In the genomic region with DNA sequence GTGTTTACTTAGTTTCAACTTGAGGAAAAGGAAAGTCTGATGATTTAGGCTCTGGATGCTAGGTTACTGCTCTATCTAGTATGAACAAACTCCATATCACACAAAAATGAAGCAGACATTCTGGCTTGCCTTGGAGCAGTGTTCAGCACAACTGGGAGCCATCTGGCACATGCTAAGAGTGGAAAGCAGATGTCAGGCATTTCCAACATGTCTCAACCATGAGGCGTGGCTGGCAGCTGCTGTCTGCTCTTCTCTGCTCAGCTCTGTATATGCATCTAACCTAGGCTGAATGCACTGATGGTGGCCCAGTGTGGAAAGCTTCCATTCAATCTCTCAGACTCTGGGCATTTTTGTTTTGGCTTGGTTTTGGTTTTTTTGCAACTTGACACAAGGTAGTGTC, we compare ENCODE assay signal across 11 mouse cellular contexts.
DNase-seq lines count a peak whose midpoint lies in the region.
"Had no signal": no experiment of that assay in that cellular context is flagged by ENCODE, and none has a peak within 500 bp of the region (broad histone marks: within the 10 kb centered on the region; RNA-seq: fewer than 3 reads in every experiment).

No protein-coding gene starts in this region.

- DNase-seq in embryo, embryonic 11 days = peak; percentile 20
- DNase-seq in embryo, embryonic 9.5 days (ENCODE audit: extremely low spot score) = no peak
- peak; percentile 16 to 21 for DNase-seq in left cerebral cortex, adult 18-20 months (ENCODE audit: low spot score in 2 of 2)
- DNase-seq in left cerebral cortex, postnatal 36 days (ENCODE audit: low spot score in 2 of 2) = no peak
- DNase-seq in frontal cortex, postnatal 10 days (ENCODE audit: low spot score in 2 of 2) = peak; percentile 14 to 36
- DNase-seq in lung, postnatal 4 days = peak; percentile 8 to 50
- no peak for DNase-seq in adrenal gland, adult 8-10 months
- no peak for DNase-seq in adrenal gland, postnatal 14 days
- DNase-seq: cerebellum, adult 11 months; spleen, adult 18-20 months; thymus, postnatal 25 days had no signal

- intact Hi-C loops in left cerebral cortex, postnatal 36 days (cut with DNase I) = no loop called here

Comparison
In these comparisons a context has a peak if more than half of its experiments do, and no peak if none do; other contexts are left out.
1. DNase-seq: peak in embryo, embryonic 11 days (single experiment), left cerebral cortex, adult 18-20 months (2 of 2), frontal cortex, postnatal 10 days (2 of 2) and lung, postnatal 4 days (2 of 2); none in embryo, embryonic 9.5 days (single experiment), left cerebral cortex, postnatal 36 days (0 of 2), adrenal gland, adult 8-10 months (single experiment) and adrenal gland, postnatal 14 days (single experiment).